Mouse (Mus musculus) central nervous system, embryonic 11.5 days (tissue): ENCODE measurements around the gene Olfr1180. TPM values are rescaled to one million over a fixed set of nuclear protein-coding genes. Genes with fewer than 3 reads are reported as not detected.

Source experiments
- polyA plus RNA-seq: library from polyadenylated mRNA; depleted of rRNA; stranded (reverse); fragments of >200 nt; gene quantifications from 2 replicates; pipeline ENCODE4 v1.2.3, GENCODE M21; 2012; rRNA removed

The Olfr1180 gene
- polyA plus RNA-seq, result not detected in 2 replicates

DNA sequence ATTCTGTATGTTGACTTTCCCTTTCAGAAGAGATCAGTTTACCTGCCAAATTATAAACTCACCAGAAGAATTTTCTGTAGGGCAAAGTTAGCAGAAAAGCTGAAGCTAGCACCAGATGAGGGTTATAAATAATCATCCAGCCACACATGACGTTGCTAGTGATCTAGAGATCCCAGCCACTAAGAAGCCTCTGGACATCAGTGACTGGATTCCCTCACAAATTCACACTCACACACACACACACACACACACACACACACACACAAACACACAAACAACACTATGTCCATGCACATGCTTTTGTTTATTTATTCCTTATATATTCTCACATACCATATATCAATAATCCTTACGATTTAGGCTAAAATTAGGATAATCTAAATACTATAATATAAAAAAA lies at the start of gene Olfr1180:
TSS of gene Olfr1180 (minus strand) at position 101 of the 400 bp plus-strand sequence.

DNA sequence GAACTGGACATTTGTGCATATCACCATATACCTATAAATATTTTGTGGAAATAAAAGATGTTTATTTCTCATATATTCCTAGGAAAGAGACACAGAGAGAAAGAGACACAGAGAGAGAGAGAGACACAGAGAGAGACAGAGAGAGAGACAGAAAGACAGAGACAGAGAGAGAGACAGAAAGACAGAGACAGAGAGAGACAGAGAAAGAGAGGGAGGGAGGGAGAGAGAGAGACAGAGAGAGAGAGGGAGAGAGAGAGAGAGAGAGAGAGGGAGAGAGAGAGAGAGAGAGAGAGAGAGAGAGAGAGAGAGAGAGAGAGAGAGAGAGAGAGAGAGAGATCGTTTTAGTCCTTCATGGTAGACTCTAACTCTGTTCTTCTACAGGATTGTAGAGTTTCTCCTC lies 35.6 kb upstream of the Olfr1180 start, which contains the start of gene Olfr1183:
TSS of gene Olfr1183 (plus strand) at position 301 of the 400 bp plus-strand sequence.

DNA sequence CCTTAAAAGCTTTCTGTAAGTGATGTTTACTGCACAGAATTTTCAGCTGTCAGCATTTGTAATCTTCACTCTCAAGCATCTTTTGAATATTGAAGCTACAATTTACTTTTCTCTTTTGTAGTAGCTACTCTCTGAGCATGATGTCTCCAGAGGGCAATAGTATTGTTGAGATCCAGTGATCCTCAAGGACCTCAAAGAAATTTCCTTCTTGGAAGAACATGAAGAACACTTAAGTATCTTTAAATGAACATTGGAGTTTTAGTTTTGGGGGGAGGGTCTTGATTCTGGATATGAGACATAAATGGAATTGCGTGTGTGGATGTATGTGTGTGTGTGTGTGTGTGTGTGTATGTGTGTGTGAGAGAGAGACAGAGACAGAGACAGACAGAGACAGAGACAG lies 30.1 kb upstream of the Olfr1180 start, which contains the start of gene Gm13757:
TSS of gene Gm13757 (minus strand) at position 101 of the 400 bp plus-strand sequence.

DNA sequence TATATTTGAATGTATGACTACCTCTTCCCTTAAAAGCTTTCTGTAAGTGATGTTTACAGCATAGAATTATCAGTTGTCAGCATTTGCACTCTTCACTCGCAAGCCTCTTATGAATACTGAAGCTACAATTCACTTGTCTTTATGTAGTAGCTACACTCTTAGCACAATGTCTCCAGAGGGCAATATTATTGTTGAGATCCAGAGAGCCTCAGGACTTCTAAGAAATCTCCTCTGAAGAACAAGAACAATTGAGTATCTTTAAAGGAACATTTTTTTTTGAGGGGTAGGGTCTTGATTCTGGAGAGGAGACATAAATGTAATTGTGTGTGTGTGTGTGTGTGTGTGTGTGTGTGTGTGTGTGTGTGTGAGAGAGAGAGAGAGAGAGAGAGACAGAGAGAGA lies 7.1 kb upstream of the Olfr1180 start, which contains the start of gene Olfr1181:
TSS of gene Olfr1181 (minus strand) at position 101 of the 400 bp plus-strand sequence.

DNA sequence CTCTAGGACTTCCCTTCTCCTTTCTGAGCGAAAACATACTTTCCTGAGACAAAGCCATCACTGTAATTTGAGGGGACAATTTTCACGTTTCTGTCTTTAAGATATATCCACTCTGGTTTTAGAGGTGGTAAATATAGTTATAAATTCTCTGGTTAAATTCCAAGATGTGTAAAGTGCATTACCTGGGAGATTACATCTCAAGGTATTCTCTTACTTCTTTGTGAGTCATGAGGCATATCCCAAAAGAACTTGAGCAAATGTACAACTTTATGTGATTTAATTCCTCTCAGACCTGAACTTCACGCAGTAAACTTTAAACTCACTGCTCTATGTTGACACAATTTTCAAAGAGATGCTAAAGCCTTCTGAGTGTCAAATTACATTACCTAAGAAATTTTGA lies 12.6 kb downstream of the Olfr1180 start, which contains the start of gene Olfr1179:
TSS of gene Olfr1179 (minus strand) at position 101 of the 400 bp plus-strand sequence.

DNA sequence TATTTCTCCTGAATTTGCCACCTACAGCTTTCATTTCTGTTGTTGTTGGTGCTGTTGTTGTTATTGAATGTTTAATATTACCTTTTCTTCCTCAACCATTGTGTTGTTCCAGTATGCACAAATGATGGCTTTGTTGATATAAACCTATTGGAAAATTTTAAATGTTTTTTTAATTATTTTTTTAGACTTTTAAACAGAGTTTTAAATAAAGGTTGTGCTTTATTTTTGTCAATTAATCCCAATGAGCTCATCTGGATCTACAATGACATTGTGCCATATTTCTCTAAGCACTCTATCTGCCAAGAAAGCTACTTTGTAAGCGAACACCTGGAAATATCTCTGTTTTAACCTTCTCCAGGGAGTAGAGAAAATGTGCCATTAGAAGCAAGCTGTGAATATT lies 32.2 kb downstream of the Olfr1180 start, which contains the start of gene Olfr1178:
TSS of gene Olfr1178 (plus strand) at position 301 of the 400 bp plus-strand sequence.

Other genes starting within 250 kb of the Olfr1180 start
- not detected in 2 replicates for gene Olfr1168, start 237.3 kb downstream of the Olfr1180 start, polyA plus RNA-seq
- not detected in 2 replicates for gene Olfr1170, start 190.8 kb downstream of the Olfr1180 start, polyA plus RNA-seq
- not detected in 2 replicates for gene Olfr1173, start 139.3 kb downstream of the Olfr1180 start, polyA plus RNA-seq
- not detected in 2 replicates for gene Olfr1174-ps, start 104.0 kb downstream of the Olfr1180 start, polyA plus RNA-seq
- gene Olfr1175-ps, start 91.9 kb downstream of the Olfr1180 start, polyA plus RNA-seq, result not detected in 2 replicates
- gene Olfr1176, start 82.4 kb downstream of the Olfr1180 start, polyA plus RNA-seq, result not detected in 2 replicates
- gene Olfr1177-ps, start 72.7 kb downstream of the Olfr1180 start, polyA plus RNA-seq, result not detected in 2 replicates
- not detected in 2 replicates for gene Olfr1178, start 32.1 kb downstream of the Olfr1180 start, polyA plus RNA-seq
- gene Olfr1179, start 12.7 kb downstream of the Olfr1180 start, polyA plus RNA-seq, result not detected in 2 replicates
- not detected in 2 replicates for gene Olfr1181, start 7.0 kb upstream of the Olfr1180 start, polyA plus RNA-seq
- not detected in 2 replicates for gene Gm13757, start 30.0 kb upstream of the Olfr1180 start, polyA plus RNA-seq
- gene Olfr1183, start 35.7 kb upstream of the Olfr1180 start, polyA plus RNA-seq, result not detected in 2 replicates
- not detected in 2 replicates for gene Olfr1184, start 64.4 kb upstream of the Olfr1180 start, polyA plus RNA-seq
- not detected in 2 replicates for gene Olfr1185-ps1, start 74.2 kb upstream of the Olfr1180 start, polyA plus RNA-seq
- not detected in 2 replicates for gene Olfr1186, start 99.4 kb upstream of the Olfr1180 start, polyA plus RNA-seq
- gene Olfr1188, start 137.8 kb upstream of the Olfr1180 start, polyA plus RNA-seq, result not detected in 2 replicates
- gene Olfr1189, start 167.3 kb upstream of the Olfr1180 start, polyA plus RNA-seq, result not detected in 2 replicates
- gene Olfr1191-ps1, start 221.4 kb upstream of the Olfr1180 start, polyA plus RNA-seq, result not detected in 2 replicates
- not detected in 2 replicates for gene Olfr1192-ps1, start 229.4 kb upstream of the Olfr1180 start, polyA plus RNA-seq